Mouse (Mus musculus) kidney, embryonic 16.5 days (tissue): Measurements from ENCODE around the gene Per2. TPM values are rescaled to one million over a fixed set of nuclear protein-coding genes. Genes with fewer than 3 reads are reported as not detected.

Experiments used
- ATAC-seq: fragments of 200-750 bp; cut with Nextera tagmentation; 2 replicates; pipeline ENCODE4 v1.8.0; 2017; ENCODE audit warnings: moderate TSS enrichment; ENCODE audit not compliant: low FRiP score, low TSS enrichment
- H3K27ac ChIP-seq: fragments of 300-500 bp; sonication (generic); 2 replicates; pipeline ENCODE4 v1.5.1; 2014; ENCODE audit warnings: low read length
- H3K27me3 ChIP-seq: fragments of 300-500 bp; sonication (generic); 2 replicates; pipeline ENCODE4 v1.6.1; 2014; ENCODE audit warnings: low read length, control low read depth, mixed read lengths; ENCODE audit not compliant: insufficient read depth
- H3K36me3 ChIP-seq: fragments of 300-500 bp; sonication (generic); 2 replicates; pipeline ENCODE4 v1.6.1; 2014; ENCODE audit warnings: low read length, control low read depth, mixed read lengths; ENCODE audit not compliant: insufficient read depth
- H3K4me1 ChIP-seq: fragments of 300-500 bp; sonication (generic); 2 replicates; pipeline ENCODE4 v1.6.1; 2014; ENCODE audit warnings: low read length, control low read depth, mixed read lengths; ENCODE audit not compliant: insufficient read depth
- H3K4me2 ChIP-seq: fragments of 300-500 bp; sonication (generic); replicated peaks from 2 replicates; pipeline ENCODE4 v1.6.1; 2014; ENCODE audit warnings: low read depth, low read length
- H3K4me3 ChIP-seq: fragments of 300-500 bp; sonication (generic); 2 replicates; pipeline ENCODE4 v1.5.1; 2014; ENCODE audit warnings: mild to moderate bottlenecking, low read length
- H3K9ac ChIP-seq: fragments of 300-500 bp; sonication (generic); replicated peaks from 2 replicates; pipeline ENCODE4 v1.6.1; 2014; ENCODE audit warnings: low read length
- H3K9me3 ChIP-seq: fragments of 300-500 bp; sonication (generic); 2 replicates; pipeline ENCODE4 v1.6.1; 2016; ENCODE audit warnings: low read length, control low read depth
- WGBS: fragments of 180-500 bp; shearing (Covaris S2); extraction: QIAGEN DNeasy Blood & Tissue Kit; methylation state at CpG from one replicate; pipeline ENCODE4 v1.1.7; 2014; 5-methylcytosine and 5-hydroxymethylcytosine counted together
- polyA plus RNA-seq: library from polyadenylated mRNA; unstranded; fragments of >200 nt; fragmentation: Nextera tagmentation; extraction: Ambion mirVana; gene quantifications from 2 replicates; pipeline ENCODE4 v1.2.1, GENCODE M21; 2015

The Per2 gene
- polyA plus RNA-seq, 1 experiment from 2014 or later, result 4.2 TPM

GRCm38 (mm10) chr1:91370055-91370454, 89.1 kb downstream of the Per2 start:
- Histone ChIP-seq H3K4me2 (no peak overlapping the region), H3K9ac (no peak overlapping the region), H3K27me3 (peaks cover 3% of the 10 kb centered on the region; the same call in 1 of the 2 replicates), H3K36me3 (peaks cover 46% of the 10 kb centered on the region), H3K27ac (no peak overlapping the region), H3K4me1 (peaks cover 16% of the 10 kb centered on the region), H3K9me3 (no peaks in the 10 kb centered on the region), H3K4me3 (no peak overlapping the region)
- ATAC-seq, result no peak
- 85% methylated on average over 23 of the region's 23 CpGs for WGBS

DNA sequence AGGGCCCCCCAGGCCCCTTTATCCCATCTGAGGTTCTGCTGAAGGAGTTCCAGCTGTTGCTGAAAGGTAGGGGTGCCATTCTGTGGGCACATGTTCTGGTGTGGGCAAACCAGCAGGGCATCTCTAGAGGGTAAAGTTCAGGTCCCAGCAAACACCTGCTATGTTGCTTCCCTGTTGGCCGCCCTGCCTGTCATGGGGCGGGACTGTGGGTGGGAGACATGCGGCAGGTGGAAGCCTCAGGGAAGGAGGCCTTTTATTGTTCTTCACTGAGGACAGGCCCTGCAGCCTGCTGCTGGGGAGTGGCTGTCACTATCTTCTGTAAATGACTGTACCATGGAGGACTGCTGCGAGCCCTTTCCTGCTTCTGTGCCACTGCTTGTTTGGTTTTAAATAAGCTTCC, 89.7 kb downstream of the Per2 start:
- no peak for ATAC-seq
- no peak overlapping the region for H3K9ac ChIP-seq
- H3K27ac ChIP-seq, result no peak overlapping the region

GRCm38 (mm10) chr1:91367295-91367694, 91.8 kb downstream of the Per2 start:
- Histone ChIP-seq H3K4me2 (0 out of 2 replicates have a peak overlapping the region, but pooled peaks have one; percentile 88), H3K9me3 (peaks cover 9% of the 10 kb centered on the region; the same call in 1 of the 2 replicates), H3K9ac (no peak overlapping the region), H3K4me3 (no peak overlapping the region), H3K27ac (no peak overlapping the region), H3K4me1 (peaks cover 16% of the 10 kb centered on the region), H3K27me3 (peaks cover 3% of the 10 kb centered on the region; the same call in 1 of the 2 replicates), H3K36me3 (peaks cover 19% of the 10 kb centered on the region)
- 93% methylated on average over 3 of the region's 3 CpGs for WGBS
- no peak for ATAC-seq

More for the DNA sequence above, 89.7 kb downstream of the Per2 start:
- Histone ChIP-seq H3K36me3 (peaks cover 39% of the 10 kb centered on the region), H3K4me2 (no peak overlapping the region), H3K27me3 (peaks cover 3% of the 10 kb centered on the region; the same call in 1 of the 2 replicates), H3K4me3 (no peak overlapping the region), H3K4me1 (peaks cover 16% of the 10 kb centered on the region), H3K9me3 (peaks cover 2% of the 10 kb centered on the region; the same call in 1 of the 2 replicates)
- WGBS, result 61% methylated on average over 4 of the region's 4 CpGs

- H3K9me3 ChIP-seq, result peaks cover 9% of the 10 kb centered on the region; the same call in 1 of the 2 replicates
- H3K27ac ChIP-seq, result no peak within 1 kb of the TSS
- ATAC-seq, result peak; percentile 58
- H3K36me3 ChIP-seq, result peaks cover 11% of the 10 kb centered on the region; the same call in 1 of the 2 replicates
- H3K4me2 ChIP-seq, result peak within 1 kb of the TSS; percentile 88
- peaks cover 3% of the 10 kb centered on the region; the same call in 1 of the 2 replicates for H3K27me3 ChIP-seq
- WGBS, result under 1% methylated on average over 68 of the region's 68 CpGs
- H3K4me3 ChIP-seq, result peak within 1 kb of the TSS; percentile 42
- H3K9ac ChIP-seq, result peak within 1 kb of the TSS; percentile 77
- H3K4me1 ChIP-seq, result peaks cover 16% of the 10 kb centered on the region
These were observed 92.7 kb downstream of the Per2 start, which contains the start of gene Erfe for GRCm38 (mm10) chr1:91366215-91367108. TSS of gene Erfe (plus strand) at chr1:91366430.

Other genes with a start within 250 kb of the Per2 start
- gene Ube2f, start 209.0 kb downstream of the Per2 start, polyA plus RNA-seq, result 71.7 and 74.9 TPM in 2 replicates
- gene Scly, start 161.0 kb downstream of the Per2 start, polyA plus RNA-seq, result 29.7 and 33.2 TPM in 2 replicates
- 0.03 and 0.04 TPM in 2 replicates for gene Espnl, start 137.2 kb downstream of the Per2 start, polyA plus RNA-seq
- 0.29 and 0.39 TPM in 2 replicates for gene Klhl30, start 108.3 kb downstream of the Per2 start, polyA plus RNA-seq
- gene Erfe, start 92.9 kb downstream of the Per2 start, polyA plus RNA-seq, result 2.0 and 2.2 TPM in 2 replicates
- 140 and 143 TPM in 2 replicates for gene Ilkap, start 60.5 kb downstream of the Per2 start, polyA plus RNA-seq
- 69.0 and 72.2 TPM in 2 replicates for gene Hes6, start 45.3 kb downstream of the Per2 start, polyA plus RNA-seq
- gene Traf3ip1, start 35.3 kb upstream of the Per2 start, polyA plus RNA-seq, result 10.7 and 11.3 TPM in 2 replicates
- 5.0 and 6.6 TPM in 2 replicates for gene Asb1, start 81.2 kb upstream of the Per2 start, polyA plus RNA-seq